Mouse (Mus musculus) erythroblast, embryonic 14.5 days (primary cell): Measurements from ENCODE around the gene Plaur.

Experiments
- GATA1 ChIP-seq: IDR thresholded peaks from 2 replicates; pipeline ENCODE4 v1.6.1; 2012; ENCODE audit warnings: low read length, inconsistent platforms, mixed read lengths
- TAL1 ChIP-seq: IDR thresholded peaks from 3 replicates; pipeline ENCODE4 v1.6.1; 2012; ENCODE audit warnings: low read length, inconsistent platforms, mixed read lengths

DNA sequence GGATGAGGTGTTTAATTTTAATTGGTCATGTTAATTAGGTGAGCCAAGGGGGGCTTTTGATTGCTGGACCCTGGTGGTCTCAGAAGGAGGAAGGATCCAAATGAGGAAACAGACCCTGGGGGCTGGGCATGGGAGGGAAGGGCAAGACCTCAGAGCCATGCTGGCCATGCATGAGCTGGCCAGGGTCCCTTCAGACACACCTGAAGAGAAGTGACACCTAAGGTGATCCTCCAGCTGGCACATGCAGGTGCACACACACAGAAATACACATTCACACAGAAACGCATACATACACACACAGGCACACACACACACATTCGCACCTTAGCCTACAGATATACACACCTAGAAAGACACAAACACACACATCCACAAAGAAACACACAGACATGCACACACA, 17.4 kb downstream of the Plaur start:
- TF ChIP-seq GATA1 (no peak), TAL1 (no peak)
